Mouse (Mus musculus) limb, embryonic 12.5 days (tissue): Measurements from ENCODE around the gene Olfr355. TPM values are rescaled to one million over a fixed set of nuclear protein-coding genes. Genes with fewer than 3 reads are reported as not detected.

ENCODE experiments used
- ATAC-seq: fragments of 200-750 bp; cut with Nextera tagmentation; 2 replicates; pipeline ENCODE4 v1.8.0; 2017; ENCODE audit warnings: low read depth, moderate TSS enrichment; ENCODE audit not compliant: insufficient number of reproducible peaks, insufficient read depth, low FRiP score, low TSS enrichment
- H3K27ac ChIP-seq: fragments of 300-500 bp; sonication (generic); 2 replicates; pipeline ENCODE4 v1.5.1; 2016; ENCODE audit warnings: mild to moderate bottlenecking, moderate library complexity
- H3K27me3 ChIP-seq: fragments of 300-500 bp; sonication (generic); 2 replicates; pipeline ENCODE4 v1.6.1; 2016; ENCODE audit warnings: mild to moderate bottlenecking, moderate library complexity
- H3K36me3 ChIP-seq: fragments of 300-500 bp; sonication (generic); 2 replicates; pipeline ENCODE4 v1.6.1; 2016; ENCODE audit warnings: mild to moderate bottlenecking, moderate library complexity
- H3K4me1 ChIP-seq: fragments of 300-500 bp; sonication (generic); replicated peaks from 2 replicates; pipeline ENCODE4 v1.6.1; 2016
- H3K4me2 ChIP-seq: fragments of 300-500 bp; sonication (generic); 2 replicates; pipeline ENCODE4 v1.6.1; 2016; ENCODE audit warnings: mild to moderate bottlenecking, moderate library complexity
- H3K4me3 ChIP-seq: fragments of 300-500 bp; sonication (generic); replicated peaks from 2 replicates; pipeline ENCODE4 v1.5.1; 2016; ENCODE audit warnings: mild to moderate bottlenecking
- H3K9ac ChIP-seq: fragments of 300-500 bp; sonication (generic); replicated peaks from 2 replicates; pipeline ENCODE4 v1.6.1; 2016; ENCODE audit warnings: mild to moderate bottlenecking, moderate library complexity
- H3K9me3 ChIP-seq: fragments of 300-500 bp; sonication (generic); 2 replicates; pipeline ENCODE4 v1.6.1; 2016; ENCODE audit warnings: mild to moderate bottlenecking, moderate library complexity
- WGBS: fragments of 180-500 bp; shearing (Covaris S2); methylation state at CpG from one replicate; pipeline ENCODE4 v1.1.7; 2016; 5-methylcytosine and 5-hydroxymethylcytosine counted together
- polyA plus RNA-seq: library from polyadenylated mRNA; unstranded; fragments of >200 nt; fragmentation: Nextera tagmentation; extraction: Ambion mirVana; gene quantifications from 2 replicates; pipeline ENCODE4 v1.2.1, GENCODE M21; 2016

The Olfr355 gene
- not detected in 2 replicates for polyA plus RNA-seq

- Histone ChIP-seq H3K9ac (no peak within 1 kb of the TSS), H3K4me1 (no peaks in the 10 kb centered on the region), H3K27ac (no peak within 1 kb of the TSS), H3K4me3 (no peak within 1 kb of the TSS), H3K9me3 (peaks cover 12% of the 10 kb centered on the region), H3K36me3 (no peaks in the 10 kb centered on the region), H3K27me3 (no peaks in the 10 kb centered on the region), H3K4me2 (no peak within 1 kb of the TSS)
- ATAC-seq = no peak
Measured at GRCm38 (mm10) chr2:36928797-36929196, at the start of gene Olfr355. Olfr355 (minus strand) TSS chr2:36928897.

- Histone ChIP-seq H3K27ac (no peak within 1 kb of the TSS), H3K27me3 (no peaks in the 10 kb centered on the region), H3K9me3 (peaks cover 11% of the 10 kb centered on the region), H3K4me2 (no peak within 1 kb of the TSS), H3K9ac (no peak within 1 kb of the TSS), H3K4me1 (no peaks in the 10 kb centered on the region), H3K36me3 (no peaks in the 10 kb centered on the region), H3K4me3 (no peak within 1 kb of the TSS)
- 83% methylated on average over 2 of the region's 2 CpGs for WGBS
- no peak for ATAC-seq
Measured at GRCm38 (mm10) chr2:36936821-36937220, 8.1 kb upstream of the Olfr355 start, which contains the start of gene Olfr356. Olfr356 (plus strand) TSS chr2:36937121.

GRCm38 (mm10) chr2:36905380-36905779 lies 23.3 kb downstream of the Olfr355 start, which contains the start of gene Olfr354:
Olfr354 (plus strand) TSS chr2:36905680.
- no peak for ATAC-seq
- H3K4me3 ChIP-seq = no peak within 1 kb of the TSS
- H3K9ac ChIP-seq = no peak within 1 kb of the TSS
- H3K27ac ChIP-seq = no peak within 1 kb of the TSS
- H3K4me1 ChIP-seq = no peaks in the 10 kb centered on the region
- H3K4me2 ChIP-seq = no peak within 1 kb of the TSS
- peaks cover 7% of the 10 kb centered on the region; the same call in 1 of the 2 replicates for H3K9me3 ChIP-seq
- H3K36me3 ChIP-seq = no peaks in the 10 kb centered on the region
- no peaks in the 10 kb centered on the region for H3K27me3 ChIP-seq

GRCm38 (mm10) chr2:36897114-36897513 lies 31.6 kb downstream of the Olfr355 start:
- H3K36me3 ChIP-seq = no peaks in the 10 kb centered on the region
- no peak overlapping the region for H3K9ac ChIP-seq
- no peak for ATAC-seq
- H3K27me3 ChIP-seq = no peaks in the 10 kb centered on the region
- H3K4me1 ChIP-seq = no peaks in the 10 kb centered on the region
- H3K27ac ChIP-seq = no peak overlapping the region
- no peak overlapping the region for H3K4me2 ChIP-seq
- H3K9me3 ChIP-seq = peaks cover 31% of the 10 kb centered on the region
- no peak overlapping the region for H3K4me3 ChIP-seq

GRCm38 (mm10) chr2:36892836-36893235 lies 35.9 kb downstream of the Olfr355 start, which contains the start of gene Olfr353:
Olfr353 (minus strand) TSS chr2:36892936.
- Histone ChIP-seq H3K27ac (no peak within 1 kb of the TSS), H3K36me3 (no peaks in the 10 kb centered on the region), H3K4me2 (no peak within 1 kb of the TSS), H3K4me3 (no peak within 1 kb of the TSS), H3K4me1 (no peaks in the 10 kb centered on the region), H3K27me3 (no peaks in the 10 kb centered on the region), H3K9ac (no peak within 1 kb of the TSS), H3K9me3 (peaks cover 28% of the 10 kb centered on the region; the same call in 1 of the 2 replicates)
- no peak for ATAC-seq

Other genes with a start within 250 kb of the Olfr355 start
- gene Olfr346, start 243.1 kb downstream of the Olfr355 start, polyA plus RNA-seq = not detected in 2 replicates
- not detected in 2 replicates for gene Olfr347, start 197.0 kb downstream of the Olfr355 start, polyA plus RNA-seq
- not detected in 2 replicates for gene Olfr348, start 144.6 kb downstream of the Olfr355 start, polyA plus RNA-seq
- gene Olfr50, start 138.4 kb downstream of the Olfr355 start, polyA plus RNA-seq = not detected in 2 replicates
- gene Olfr3, start 111.9 kb downstream of the Olfr355 start, polyA plus RNA-seq = not detected in 2 replicates
- gene Olfr350, start 82.6 kb downstream of the Olfr355 start, polyA plus RNA-seq = not detected in 2 replicates
- not detected in 2 replicates for gene Olfr351, start 66.2 kb downstream of the Olfr355 start, polyA plus RNA-seq
- gene Olfr352, start 60.4 kb downstream of the Olfr355 start, polyA plus RNA-seq = not detected in 2 replicates
- not detected in 2 replicates for gene Olfr353, start 36.0 kb downstream of the Olfr355 start, polyA plus RNA-seq
- not detected in 2 replicates for gene Olfr354, start 23.2 kb downstream of the Olfr355 start, polyA plus RNA-seq
- not detected in 2 replicates for gene Olfr356, start 8.2 kb upstream of the Olfr355 start, polyA plus RNA-seq
- not detected in 2 replicates for gene Olfr357, start 64.9 kb upstream of the Olfr355 start, polyA plus RNA-seq
- gene Olfr358, start 80.4 kb upstream of the Olfr355 start, polyA plus RNA-seq = not detected in 2 replicates
- gene Olfr360, start 136.8 kb upstream of the Olfr355 start, polyA plus RNA-seq = not detected in 2 replicates
- gene Olfr361, start 160.4 kb upstream of the Olfr355 start, polyA plus RNA-seq = not detected in 2 replicates
- not detected in 2 replicates for gene Olfr362, start 189.0 kb upstream of the Olfr355 start, polyA plus RNA-seq
- gene Olfr364-ps1, start 210.4 kb upstream of the Olfr355 start, polyA plus RNA-seq = not detected in 2 replicates